Mouse (Mus musculus): ENCODE data around the gene Pdcd4.

DNA sequence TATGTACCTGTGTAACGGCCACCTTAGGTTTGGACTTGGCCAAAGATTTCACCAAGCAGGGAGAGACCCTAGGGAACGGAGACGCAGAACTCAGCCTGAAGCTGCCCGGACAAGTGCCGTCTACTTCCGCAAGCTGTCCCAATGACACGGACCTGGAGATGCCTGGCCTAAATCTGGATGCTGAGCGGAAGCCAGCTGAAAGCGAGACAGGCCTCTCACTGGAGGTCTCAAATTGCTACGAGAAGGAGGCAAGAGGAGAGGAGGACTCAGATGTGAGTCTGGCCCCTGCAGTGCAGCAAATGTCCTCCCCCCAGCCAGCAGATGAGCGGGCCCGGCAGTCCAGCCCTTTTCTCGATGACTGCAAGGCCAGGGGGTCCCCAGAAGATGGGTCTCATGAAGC is 40.7 kb upstream of the Pdcd4 start:
- TF ChIP-seq CTCF (IDR thresholded peaks at IDR 0.05; ENCODE audit: low read depth) (no peak), EP300 (IDR thresholded peaks at IDR 0.05; ENCODE audit: low read depth) (no peak)
